Mouse (Mus musculus): ENCODE data around the gene 2210011C24Rik.

The 2210011C24Rik gene

GRCm38 (mm10) chr8:84011705-84012498 is at the start of gene 2210011C24Rik:
2210011C24Rik (minus strand) TSS chr8:84012171.
- DNase-seq (ENCODE audit: extremely low spot score): no peak

GRCm38 (mm10) chr8:84060245-84060644 is 48.3 kb upstream of the 2210011C24Rik start:
- DNase-seq (ENCODE audit: extremely low spot score): no peak

GRCm38 (mm10) chr8:84059226-84059625 is 47.3 kb upstream of the 2210011C24Rik start:
- no peak for DNase-seq (ENCODE audit: extremely low spot score)

GRCm38 (mm10) chr8:84057827-84058226 is 45.9 kb upstream of the 2210011C24Rik start:
- no peak for DNase-seq (ENCODE audit: extremely low spot score)

GRCm38 (mm10) chr8:84053229-84053628 is 41.3 kb upstream of the 2210011C24Rik start:
- DNase-seq (ENCODE audit: extremely low spot score): no peak

GRCm38 (mm10) chr8:84052746-84053145 is 40.8 kb upstream of the 2210011C24Rik start:
- no peak for DNase-seq (ENCODE audit: extremely low spot score)

GRCm38 (mm10) chr8:84048171-84048570 is 36.2 kb upstream of the 2210011C24Rik start:
- DNase-seq (ENCODE audit: extremely low spot score): no peak

GRCm38 (mm10) chr8:84046505-84046904 is 34.5 kb upstream of the 2210011C24Rik start:
- no peak for DNase-seq (ENCODE audit: extremely low spot score)

- DNase-seq (ENCODE audit: extremely low spot score): no peak
Measured at GRCm38 (mm10) chr8:84044900-84045299, 32.9 kb upstream of the 2210011C24Rik start, which contains the start of gene Rln3. Rln3 (minus strand) TSS chr8:84045000.

- no peak for DNase-seq (ENCODE audit: extremely low spot score)
Measured at GRCm38 (mm10) chr8:84044103-84044502, 32.1 kb upstream of the 2210011C24Rik start.

GRCm38 (mm10) chr8:84042948-84043342 is 31.0 kb upstream of the 2210011C24Rik start:
- no peak for DNase-seq (ENCODE audit: extremely low spot score)

GRCm38 (mm10) chr8:84042066-84042947 is 30.3 kb upstream of the 2210011C24Rik start, which contains the start of gene Il27ra:
Il27ra (minus strand) TSS chr8:84042589.
- DNase-seq (ENCODE audit: extremely low spot score): peak; percentile 72

GRCm38 (mm10) chr8:84039050-84039449 is 27.1 kb upstream of the 2210011C24Rik start:
- DNase-seq (ENCODE audit: extremely low spot score): peak; percentile 81

GRCm38 (mm10) chr8:84038015-84038414 is 26.0 kb upstream of the 2210011C24Rik start:
- DNase-seq (ENCODE audit: extremely low spot score): no peak

- no peak for DNase-seq (ENCODE audit: extremely low spot score)
Measured at GRCm38 (mm10) chr8:84032777-84033176, 20.8 kb upstream of the 2210011C24Rik start.

- DNase-seq (ENCODE audit: extremely low spot score): no peak
Measured at GRCm38 (mm10) chr8:84029272-84029671, 17.3 kb upstream of the 2210011C24Rik start.

- DNase-seq (ENCODE audit: extremely low spot score): no peak
Measured at GRCm38 (mm10) chr8:84027449-84027848, 15.5 kb upstream of the 2210011C24Rik start.

GRCm38 (mm10) chr8:84025863-84026262 is 13.9 kb upstream of the 2210011C24Rik start:
- no peak for DNase-seq (ENCODE audit: extremely low spot score)

- no peak for DNase-seq (ENCODE audit: extremely low spot score)
Measured at GRCm38 (mm10) chr8:84024171-84024570, 12.2 kb upstream of the 2210011C24Rik start.

GRCm38 (mm10) chr8:84023631-84024030 is 11.7 kb upstream of the 2210011C24Rik start:
- no peak for DNase-seq (ENCODE audit: extremely low spot score)

GRCm38 (mm10) chr8:84023085-84023484 is 11.1 kb upstream of the 2210011C24Rik start:
- no peak for DNase-seq (ENCODE audit: extremely low spot score)

- DNase-seq (ENCODE audit: extremely low spot score): no peak
Measured at GRCm38 (mm10) chr8:84021569-84021968, 9.6 kb upstream of the 2210011C24Rik start.

Data from embryo, embryonic 9.5 days (tissue).